Mouse (Mus musculus) gastrocnemius, postnatal 4 days (tissue): Measurements from ENCODE around the gene Dab2ip. TPM values are rescaled to one million over a fixed set of nuclear protein-coding genes. Genes with fewer than 3 reads are reported as not detected.

ENCODE experiments used
- DNase-seq, 2 experiments: peaks; one replicate each; pipeline ENCODE4 v3.0.0; 2021 to 2022; ENCODE audit warnings: low spot score in 2 of 2, mixed read lengths in 2 of 2
- total RNA-seq, 2 experiments: library from RNA; stranded (reverse); gene quantifications; 2 replicates each; pipeline ENCODE4 v1.2.3; 2021

The Dab2ip gene
- total RNA-seq, 2 experiments from 2014 or later: 72.7 to 80.4 TPM

GRCm38 (mm10) chr2:35592725-35593392 lies 34.8 kb downstream of the Dab2ip start:
- no peak for DNase-seq

DNA sequence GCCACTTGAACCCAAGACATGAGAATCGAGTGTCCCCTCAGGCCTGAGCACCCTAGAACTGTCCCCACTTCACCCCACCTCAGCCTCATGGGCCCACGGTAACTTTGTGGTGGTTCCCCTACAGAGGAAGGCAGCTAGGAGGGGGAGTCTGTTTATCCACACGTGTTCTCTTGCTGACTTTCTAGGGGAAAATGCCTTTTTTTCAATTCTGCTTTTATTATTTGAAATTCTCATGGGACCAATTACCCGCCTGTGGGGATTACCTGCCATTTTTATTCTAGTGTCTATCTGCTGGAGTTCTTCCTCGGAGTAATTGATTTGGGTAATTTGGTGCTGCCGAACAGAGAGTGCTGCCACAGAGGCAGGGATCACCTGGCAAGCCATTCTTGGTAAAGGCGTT lies 35.8 kb downstream of the Dab2ip start:
- DNase-seq: no peak

GRCm38 (mm10) chr2:35595102-35595501 lies 37.0 kb downstream of the Dab2ip start:
- no peak for DNase-seq

DNA sequence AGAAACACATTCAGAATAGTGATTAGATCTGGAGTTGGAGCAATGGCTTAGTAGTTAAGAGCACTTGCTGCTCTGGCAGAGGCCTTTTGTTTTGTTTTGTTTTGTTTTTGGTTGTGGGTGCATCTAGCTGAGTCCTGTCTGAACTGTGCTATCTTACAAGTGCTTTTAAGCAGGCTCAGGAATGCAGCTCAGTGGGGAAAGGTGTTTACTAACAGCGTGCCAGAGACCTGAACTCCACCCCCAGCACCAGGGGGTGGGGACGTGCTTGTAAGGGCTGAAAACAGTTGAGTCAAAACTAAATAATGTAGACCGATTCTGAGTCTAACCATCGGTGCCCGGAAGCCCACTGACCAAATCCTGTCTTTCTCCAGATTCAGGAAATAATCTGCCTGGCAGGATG lies 37.7 kb downstream of the Dab2ip start:
- no peak for DNase-seq

GRCm38 (mm10) chr2:35596796-35597195 lies 38.7 kb downstream of the Dab2ip start:
- no peak for DNase-seq

DNA sequence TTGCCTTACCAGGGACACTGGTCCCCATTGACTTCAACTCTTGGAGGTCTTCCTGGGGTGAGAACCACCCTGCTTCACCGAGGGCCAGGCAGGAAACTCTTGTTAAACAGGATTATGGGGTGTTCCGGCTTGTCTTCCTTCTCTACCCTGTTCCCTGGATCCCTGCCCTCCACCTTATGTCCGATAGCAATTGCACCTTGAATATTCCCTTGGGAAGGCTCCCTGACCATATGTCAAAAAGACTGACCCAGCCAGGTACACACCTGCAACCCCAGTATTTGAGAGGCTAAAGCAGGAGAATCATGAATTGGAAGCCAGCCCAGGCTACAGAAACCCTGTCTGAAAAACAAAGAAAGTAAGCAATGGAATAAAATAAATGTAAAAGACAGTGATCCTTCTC lies 40.8 kb downstream of the Dab2ip start:
- DNase-seq: no peak

DNA sequence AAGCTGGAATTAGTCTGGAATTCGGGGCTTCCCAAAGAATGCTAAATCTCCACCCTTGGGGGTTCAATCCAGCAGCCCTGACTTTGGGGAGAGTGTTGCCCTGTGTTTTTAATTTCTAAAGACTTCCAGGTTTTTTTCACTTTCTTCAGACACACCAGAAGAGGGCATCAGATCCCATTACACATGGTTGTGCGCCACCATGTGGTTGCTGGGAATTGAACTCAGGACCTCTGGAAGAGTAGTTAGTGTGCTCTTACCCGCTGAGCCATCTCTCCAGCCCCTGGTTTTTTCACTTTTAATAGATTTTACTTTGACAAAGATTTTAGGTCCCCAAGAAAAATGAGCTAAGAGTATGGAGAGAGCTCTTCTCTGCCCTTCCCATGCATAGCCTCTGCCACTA lies 43.6 kb downstream of the Dab2ip start:
- DNase-seq: no peak

DNA sequence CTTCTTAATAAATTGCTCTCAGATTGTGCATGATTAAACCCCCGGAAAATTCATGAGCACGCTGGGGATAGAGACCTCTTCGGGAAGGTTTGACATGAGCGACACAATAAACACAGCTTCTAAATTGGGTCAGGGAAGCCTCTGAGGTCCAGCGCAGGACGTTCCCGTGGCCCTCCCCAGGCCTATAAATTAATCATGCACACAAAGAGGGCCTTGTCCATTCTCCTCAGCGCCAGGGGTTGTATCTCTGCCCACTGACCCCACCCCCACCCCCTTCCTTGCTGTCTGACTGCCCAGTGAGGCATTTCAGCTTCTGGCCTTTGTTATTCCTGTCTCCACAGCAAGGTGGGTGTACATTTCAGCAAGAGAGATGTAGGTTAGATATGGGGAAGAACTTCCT lies 49.4 kb downstream of the Dab2ip start:
- DNase-seq: no peak

- no peak for DNase-seq
These were observed 50.8 kb downstream of the Dab2ip start for GRCm38 (mm10) chr2:35608856-35609255.

DNA sequence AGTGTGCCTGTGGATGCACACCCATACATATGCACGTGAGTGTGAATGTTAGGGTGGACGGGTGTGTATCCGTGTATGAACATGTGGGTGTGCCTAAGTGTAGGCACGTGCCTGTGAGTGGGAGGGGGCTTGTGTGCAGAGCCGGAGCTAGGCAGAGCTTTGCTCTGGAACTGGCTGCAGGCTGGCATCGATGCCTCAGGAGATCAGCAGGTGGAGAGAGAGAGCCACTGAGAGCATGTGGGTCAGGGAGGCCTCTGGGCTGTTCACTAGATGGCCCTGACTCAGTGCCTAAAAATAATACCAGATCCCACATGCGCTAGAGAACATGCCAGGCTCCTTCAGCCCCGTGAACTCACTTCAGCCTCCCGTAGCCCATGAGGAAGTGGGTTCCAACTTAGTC lies 51.3 kb downstream of the Dab2ip start:
- no peak for DNase-seq

DNA sequence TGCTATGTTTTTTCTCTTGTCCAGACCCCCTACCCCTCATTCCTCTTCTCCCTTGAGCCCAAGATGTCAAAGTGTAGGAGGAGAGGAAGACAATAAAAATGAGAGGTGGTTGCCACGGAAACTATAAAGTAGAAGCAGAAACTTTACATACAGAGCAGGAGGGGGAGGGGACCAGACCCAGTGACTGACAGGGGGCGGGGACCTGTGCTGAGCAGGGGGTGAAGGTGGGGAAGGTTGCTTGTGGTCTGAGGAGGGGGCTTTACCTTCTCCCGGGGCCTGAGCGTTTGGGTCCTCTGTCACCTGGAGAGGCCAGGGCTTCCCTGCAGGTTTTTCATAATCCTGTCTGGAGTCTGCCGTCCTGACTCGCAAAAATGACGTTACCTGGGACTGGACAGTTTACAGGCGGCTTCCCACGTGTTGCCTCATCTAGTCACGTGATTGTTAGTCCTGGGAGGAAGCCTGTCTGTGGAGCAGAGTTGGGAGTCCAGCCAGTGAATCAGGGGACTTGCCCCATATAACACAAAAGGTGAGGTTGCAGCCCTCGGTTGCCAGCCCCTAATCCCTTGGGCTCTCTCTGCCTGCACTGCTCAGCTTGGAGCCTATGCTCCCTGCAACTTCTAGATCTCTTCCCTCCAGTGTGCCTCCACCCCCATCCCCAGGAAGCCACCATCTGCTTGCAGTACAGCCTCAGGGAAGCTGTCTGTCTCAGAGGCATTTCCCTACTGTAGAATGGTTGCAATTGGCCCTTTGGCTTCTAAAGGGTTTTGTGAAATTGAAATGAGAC lies 52.3 kb downstream of the Dab2ip start:
- no peak for DNase-seq

DNA sequence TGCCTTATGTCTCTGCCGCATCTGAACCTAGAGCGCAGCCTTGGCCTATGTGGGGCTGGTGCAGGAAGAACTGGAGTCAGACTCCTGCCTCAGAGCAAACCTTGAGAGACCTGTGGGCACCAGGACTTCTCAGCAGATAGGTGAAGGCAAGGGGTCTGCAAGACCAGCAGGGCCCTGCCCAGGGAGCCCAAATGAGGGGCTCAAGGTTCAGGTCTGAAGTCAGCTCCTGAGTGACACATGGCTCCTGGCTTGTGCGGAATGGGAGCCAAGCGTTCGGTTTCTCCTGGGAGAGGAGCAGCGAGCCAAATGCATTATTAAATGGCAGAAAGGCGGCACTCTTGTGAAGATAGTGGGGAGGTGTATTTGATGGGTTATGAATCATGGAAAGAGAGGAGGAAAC lies 52.9 kb downstream of the Dab2ip start:
- no peak for DNase-seq

GRCm38 (mm10) chr2:35611645-35612044 lies 53.6 kb downstream of the Dab2ip start:
- no peak for DNase-seq

GRCm38 (mm10) chr2:35612297-35612696 lies 54.2 kb downstream of the Dab2ip start:
- no peak for DNase-seq

DNA sequence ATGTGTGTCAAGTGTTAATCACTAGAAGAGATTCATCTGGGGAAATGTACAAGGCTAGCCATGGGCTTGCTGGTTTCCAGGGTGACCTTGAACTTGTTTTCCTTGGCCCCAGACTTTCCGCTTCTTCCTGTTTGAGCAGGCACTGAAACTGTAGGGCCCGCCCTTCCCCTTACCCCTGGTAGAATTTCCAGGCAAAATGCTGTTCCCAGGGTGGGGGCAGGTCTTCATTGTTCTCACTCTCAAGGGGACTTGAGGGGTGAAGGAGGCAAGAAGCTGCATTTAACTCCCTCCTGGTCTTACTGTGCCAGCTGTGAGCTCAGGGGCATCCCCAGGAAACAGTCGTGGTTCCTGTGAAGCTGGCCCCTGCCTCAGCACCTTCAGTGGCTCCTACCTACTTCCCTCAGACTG lies 55.9 kb downstream of the Dab2ip start:
- no peak for DNase-seq

- DNase-seq: no peak
These were observed 56.3 kb downstream of the Dab2ip start for GRCm38 (mm10) chr2:35614411-35614810.

GRCm38 (mm10) chr2:35615366-35615765 lies 57.3 kb downstream of the Dab2ip start:
- DNase-seq: no peak

GRCm38 (mm10) chr2:35615977-35616376 lies 57.9 kb downstream of the Dab2ip start:
- DNase-seq: no peak

DNA sequence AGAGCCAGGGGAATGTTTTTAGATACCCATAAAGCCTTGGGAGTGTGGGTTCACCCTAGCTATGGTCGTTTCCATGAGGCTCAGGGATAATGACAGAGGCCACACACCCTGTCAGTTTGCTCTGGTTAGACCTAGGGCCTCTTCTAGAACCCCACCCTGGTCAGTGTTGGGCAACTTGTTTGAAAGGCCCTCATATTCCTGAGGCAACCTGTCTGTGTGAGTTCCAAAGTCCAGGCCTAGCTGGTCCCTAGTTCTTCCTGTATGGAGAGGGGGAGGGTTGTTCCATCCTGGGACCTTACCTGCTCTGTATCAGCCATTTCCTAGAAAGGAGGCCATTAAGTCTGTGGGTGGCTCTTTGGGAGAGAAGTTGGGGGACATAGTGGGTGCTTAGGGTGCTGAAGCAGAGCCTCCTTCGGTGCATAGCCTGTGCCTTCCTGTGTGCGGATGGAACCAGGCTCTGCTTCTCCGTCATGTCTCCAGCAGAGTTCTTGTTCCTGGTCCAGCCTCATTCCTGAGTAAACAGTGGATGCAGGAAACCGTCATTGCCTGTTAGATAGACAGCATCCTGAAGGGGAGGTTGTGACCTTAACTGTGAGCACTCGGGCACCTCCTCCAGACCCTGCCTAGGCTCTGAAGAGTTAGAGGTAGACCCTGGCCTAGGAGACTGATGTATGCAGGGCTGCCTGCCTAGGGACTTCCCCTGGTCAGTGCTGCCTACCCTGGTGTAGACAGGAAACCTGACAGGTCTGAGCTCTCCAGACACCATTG lies 59.0 kb downstream of the Dab2ip start:
- DNase-seq: no peak

GRCm38 (mm10) chr2:35618981-35619380 lies 60.9 kb downstream of the Dab2ip start:
- DNase-seq: no peak

- no peak for DNase-seq
These were observed 61.5 kb downstream of the Dab2ip start for GRCm38 (mm10) chr2:35619532-35619931.
